8 mouse cellular contexts compared by ENCODE assay signal in the genomic region with DNA sequence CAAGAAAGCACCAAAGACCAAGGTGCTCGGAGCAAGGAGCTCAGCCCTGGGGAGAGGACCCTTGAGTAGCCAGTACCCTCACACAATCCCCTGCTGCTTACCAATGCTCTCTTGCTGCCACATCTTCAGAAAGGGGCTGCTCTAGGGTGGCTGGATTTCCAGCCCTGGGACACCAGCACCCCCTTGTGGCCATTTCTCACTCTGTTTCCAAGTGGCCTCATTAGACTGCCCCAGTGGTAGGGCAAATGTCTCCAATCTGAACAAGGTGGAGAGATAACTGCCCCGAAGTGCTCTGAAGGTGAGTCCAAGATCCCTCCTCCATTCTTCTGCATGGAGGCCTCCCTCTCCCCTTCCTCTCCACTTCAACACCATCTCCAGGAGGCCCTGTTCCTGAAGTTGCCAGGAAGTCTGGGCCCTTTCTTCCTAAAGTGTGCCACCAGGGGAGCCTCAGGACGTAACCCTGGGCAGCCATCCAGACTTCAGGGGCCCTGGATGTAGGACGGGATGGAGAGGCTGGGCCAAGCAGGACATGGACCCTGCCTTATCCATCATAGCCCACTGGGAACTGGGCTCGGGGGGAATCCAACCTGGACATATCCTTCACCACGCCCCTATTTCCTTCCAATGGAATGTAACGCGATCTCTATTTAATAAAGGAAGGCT. TPM values are rescaled to one million over a fixed set of nuclear protein-coding genes. Genes with fewer than 3 reads are reported as not detected.
A peak's percentile ranks its signal among the peaks of the same experiment; 100 is the strongest.
DNase-seq lines count a peak whose midpoint lies in the region; ATAC-seq lines count a peak whose summit lies in the region.

No protein-coding gene starts in this region.

- H3K27ac ChIP-seq in hindbrain, embryonic 13.5 days, result no peak overlapping the region

- no peak overlapping the region for H3K4me3 ChIP-seq in hindbrain, embryonic 13.5 days

- H3K9ac ChIP-seq in hindbrain, embryonic 13.5 days, result no peak overlapping the region; the same call in 1 of the 2 replicates

- no peak overlapping the region for H3K4me2 ChIP-seq in hindbrain, embryonic 13.5 days

- WGBS in hindbrain, embryonic 13.5 days, result 64% methylated on average over 8 of the region's 8 CpGs

- peaks cover 7% of the 10 kb centered on the region; the same call in 1 of the 2 replicates for H3K4me1 ChIP-seq in hindbrain, embryonic 13.5 days (replicated peaks)

- H3K27me3 ChIP-seq in hindbrain, embryonic 13.5 days, result peaks cover 10% of the 10 kb centered on the region; the same call in 1 of the 2 replicates

- no peaks in the 10 kb centered on the region for H3K9me3 ChIP-seq in hindbrain, embryonic 13.5 days

- no peaks in the 10 kb centered on the region for H3K36me3 ChIP-seq in hindbrain, embryonic 13.5 days

- peak; percentile 68 for ATAC-seq in hindbrain, embryonic 13.5 days (ENCODE audit: low FRiP score)

- peak; percentile 76 for DNase-seq in R1 (ENCODE audit: low read depth, low spot score)
- peak; percentile 67 for DNase-seq in cerebellum, adult 8-10 months
- DNase-seq in forelimb bud, embryonic 11.5 days (ENCODE audit: low read depth, low spot score), result peak; percentile 83
- peak; percentile 72 to 90 for DNase-seq in left cerebral cortex, adult 18-20 months (ENCODE audit: low spot score in 2 of 2)
- DNase-seq in lung, postnatal 4 days, result peak; percentile 81 to 90
- peak; percentile 66 to 82 for DNase-seq in right cerebral cortex, postnatal 10 days (ENCODE audit: low spot score in 2 of 2)
- DNase-seq in urinary bladder, postnatal 25 days (ENCODE audit: low spot score), result peak; percentile 82

RNA-seq across cellular contexts. Expression of a gene that starts 6.5 kb away (rescaled TPM):
- polyA plus RNA-seq in hindbrain, embryonic 13.5 days (2015; fragmentation: Nextera tagmentation; extraction: Ambion mirVana), result 15.2 and 18.0 TPM in 2 replicates
- total RNA-seq in left cerebral cortex, adult 18-20 months (2021), result 10 to 100 TPM; 32.2 to 32.6 TPM

RNA-seq across cellular contexts. Expression of a gene that starts 33.4 kb away (rescaled TPM):
- polyA plus RNA-seq in hindbrain, embryonic 13.5 days (2015; fragmentation: Nextera tagmentation; extraction: Ambion mirVana), result 22.6 and 25.1 TPM in 2 replicates
- total RNA-seq in left cerebral cortex, adult 18-20 months (2021), result 10 to 100 TPM in 1 of 2 experiments, 1 to 10 TPM in 1; 9.6 to 10.2 TPM

RNA-seq across cellular contexts. Expression of a gene that starts 33.5 kb away (rescaled TPM):
- 1.5 and 1.7 TPM in 2 replicates for polyA plus RNA-seq in hindbrain, embryonic 13.5 days (2015; fragmentation: Nextera tagmentation; extraction: Ambion mirVana)
- total RNA-seq in left cerebral cortex, adult 18-20 months (2021), result 1 to 10 TPM; 1.0 to 1.1 TPM

RNA-seq across cellular contexts. Expression of a gene that starts 54.5 kb away (rescaled TPM):
- polyA plus RNA-seq in hindbrain, embryonic 13.5 days (2015; fragmentation: Nextera tagmentation; extraction: Ambion mirVana), result 1,535 and 1,618 TPM in 2 replicates
- total RNA-seq in left cerebral cortex, adult 18-20 months (2021), result 1,000 to 10,000 TPM; 2,362 to 2,428 TPM
